Mouse (Mus musculus): ENCODE data around the gene Gp1bb.

The Gp1bb gene

DNA sequence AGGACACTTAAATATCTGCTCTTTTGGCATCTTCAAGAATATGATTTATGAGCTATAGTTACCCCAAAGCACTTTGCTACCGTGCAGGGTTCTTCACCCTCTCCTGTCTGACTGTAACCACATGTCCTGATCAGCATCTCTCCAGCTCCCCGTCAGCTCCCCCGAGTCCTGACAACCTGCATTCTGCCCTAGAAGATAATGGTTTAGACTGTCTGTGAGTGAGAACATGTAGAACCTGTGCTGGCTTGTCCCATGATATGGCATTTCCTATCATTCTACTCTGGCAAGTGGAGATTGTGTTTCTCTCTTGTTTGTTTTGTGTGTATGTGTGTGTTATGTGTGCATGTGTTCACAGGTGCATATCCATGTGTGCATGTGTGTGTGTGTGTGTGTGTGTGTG lies 24.2 kb downstream of the Gp1bb start:
- no peak for DNase-seq

DNA sequence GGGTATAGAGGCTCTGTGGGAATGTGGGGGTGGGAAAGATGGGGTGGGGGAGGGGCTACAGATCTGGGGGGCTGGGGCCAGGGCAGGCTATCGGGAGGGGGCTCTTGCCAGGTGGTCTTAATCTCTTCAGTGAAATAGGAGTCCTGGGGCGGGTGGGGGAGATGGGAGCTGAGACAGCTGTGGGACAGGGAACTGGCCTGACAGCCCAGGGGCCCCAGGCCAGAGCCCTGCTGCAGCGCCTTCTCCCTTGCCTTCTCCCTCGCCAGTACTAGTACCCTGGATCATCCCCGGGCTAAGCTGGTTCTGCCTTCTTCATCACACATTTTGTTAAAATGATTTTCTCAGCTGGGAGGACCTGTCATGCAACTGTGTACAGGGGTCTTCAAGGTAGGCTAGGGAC lies 25.9 kb downstream of the Gp1bb start:
- no peak for DNase-seq

DNA sequence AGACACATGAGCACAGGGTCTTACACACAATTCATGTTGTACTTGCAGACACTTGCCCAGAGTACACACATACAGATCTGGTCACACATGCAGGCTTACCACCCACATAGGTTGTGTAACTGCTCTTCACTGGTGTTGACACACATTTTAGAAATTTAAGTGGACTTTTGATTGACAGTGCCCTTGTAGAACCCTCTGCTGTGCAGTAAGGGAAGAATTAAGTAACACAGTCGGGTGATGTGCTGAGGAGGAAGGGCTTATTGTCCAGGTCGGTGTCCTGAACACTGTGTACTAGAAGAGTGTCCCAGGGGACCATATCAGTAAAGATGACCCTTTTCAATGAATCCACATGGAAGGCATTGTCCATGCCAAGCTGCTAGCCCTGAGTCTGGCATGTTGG lies 28.3 kb downstream of the Gp1bb start:
- no peak for DNase-seq

DNA sequence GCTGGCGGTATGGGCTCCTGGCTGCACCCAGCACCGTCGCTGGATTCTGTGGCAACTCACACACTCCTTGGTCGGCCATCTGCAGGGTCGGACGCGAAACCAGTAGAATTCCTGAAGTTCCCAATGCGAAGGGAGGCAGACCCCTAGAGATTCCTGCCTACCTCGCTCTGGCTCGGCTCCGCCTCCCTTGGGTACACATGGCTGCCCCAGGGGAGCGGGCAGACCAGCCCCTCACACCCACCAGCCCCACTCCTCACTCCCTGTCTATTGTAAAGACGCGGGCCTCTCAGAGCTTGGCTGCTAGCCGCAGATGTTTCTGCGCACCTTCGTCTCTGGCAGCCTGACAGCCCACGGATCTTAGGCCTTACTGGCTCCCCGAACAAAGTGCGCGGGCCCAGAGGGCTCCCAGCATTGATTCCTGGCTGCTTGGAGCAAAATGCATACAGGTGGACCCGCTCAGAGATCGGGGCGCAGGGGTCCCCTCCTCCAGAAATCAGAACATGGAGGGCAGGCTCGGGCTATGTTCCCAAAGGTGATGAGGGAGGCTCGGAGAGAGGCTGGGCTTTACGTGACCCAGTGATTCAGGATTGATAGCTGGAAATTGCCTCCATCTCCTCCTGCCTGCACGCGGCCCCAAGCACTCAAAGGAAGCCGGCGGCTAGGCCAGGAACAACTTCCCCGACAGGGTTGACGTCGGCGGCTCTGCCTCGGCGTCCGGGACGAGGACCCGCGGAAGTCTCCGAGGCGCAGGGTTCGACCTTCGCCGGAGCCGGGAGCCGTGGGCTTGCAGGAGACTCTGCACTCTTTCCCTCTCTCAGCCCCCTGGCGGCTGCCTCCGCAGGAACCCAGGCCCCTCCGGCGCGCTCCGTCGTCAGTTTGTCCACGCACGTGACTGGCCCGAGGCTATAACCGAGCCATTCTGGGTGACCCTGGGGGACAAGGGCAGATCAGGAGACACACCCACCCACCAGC lies 30.9 kb downstream of the Gp1bb start:
- no peak for DNase-seq

DNA sequence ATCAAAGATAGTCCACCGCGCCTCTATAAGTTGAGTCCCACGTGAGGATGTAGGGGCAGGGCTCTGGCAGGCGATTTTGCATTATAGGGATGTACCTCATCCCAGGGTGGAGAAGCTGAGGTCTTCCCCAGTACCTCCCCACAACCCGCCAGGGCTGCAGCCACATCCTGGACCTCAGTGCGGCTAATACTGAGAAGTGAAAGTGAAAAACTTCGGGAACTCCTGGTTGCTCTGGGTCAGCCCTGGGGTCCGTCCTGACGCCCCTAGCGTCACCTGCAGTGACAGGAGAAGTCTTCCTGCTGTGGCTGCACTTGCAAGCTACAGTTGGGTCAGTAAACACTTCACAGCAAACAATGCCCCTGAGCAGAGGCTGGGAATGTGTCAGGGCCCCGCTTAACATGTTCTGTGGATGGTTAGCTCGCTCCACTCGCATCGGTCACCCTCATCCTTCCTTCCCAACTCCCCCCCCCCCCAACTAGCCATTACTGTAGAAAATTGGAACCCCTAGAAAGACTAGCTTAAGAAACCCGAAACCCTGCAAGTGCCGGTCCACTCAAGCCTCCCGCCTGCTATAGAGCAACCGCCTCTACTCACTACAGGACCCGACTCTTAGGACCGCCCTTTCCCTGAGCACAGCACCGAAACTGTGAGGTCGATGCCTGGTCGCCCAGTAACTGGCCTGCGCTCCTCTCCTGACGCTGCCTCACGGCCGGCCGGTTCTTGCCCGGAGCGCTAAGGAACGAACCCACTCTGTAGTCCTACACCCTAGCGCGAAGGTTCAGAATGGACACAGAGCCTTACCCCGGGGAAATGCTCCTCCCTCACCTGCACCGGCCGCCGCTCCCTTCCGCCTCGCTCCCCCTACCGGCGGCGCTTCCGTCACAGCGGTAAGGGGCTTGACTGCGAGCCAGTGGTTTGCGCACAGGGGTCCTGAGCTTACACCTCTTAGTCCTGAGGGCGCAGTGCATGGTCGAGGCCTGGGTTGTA lies 32.1 kb downstream of the Gp1bb start, which contains the start of gene Tbx1:
Gene Tbx1 (minus strand): TSS at position 868 of the 987 bp plus-strand sequence.
- no peak for DNase-seq

DNA sequence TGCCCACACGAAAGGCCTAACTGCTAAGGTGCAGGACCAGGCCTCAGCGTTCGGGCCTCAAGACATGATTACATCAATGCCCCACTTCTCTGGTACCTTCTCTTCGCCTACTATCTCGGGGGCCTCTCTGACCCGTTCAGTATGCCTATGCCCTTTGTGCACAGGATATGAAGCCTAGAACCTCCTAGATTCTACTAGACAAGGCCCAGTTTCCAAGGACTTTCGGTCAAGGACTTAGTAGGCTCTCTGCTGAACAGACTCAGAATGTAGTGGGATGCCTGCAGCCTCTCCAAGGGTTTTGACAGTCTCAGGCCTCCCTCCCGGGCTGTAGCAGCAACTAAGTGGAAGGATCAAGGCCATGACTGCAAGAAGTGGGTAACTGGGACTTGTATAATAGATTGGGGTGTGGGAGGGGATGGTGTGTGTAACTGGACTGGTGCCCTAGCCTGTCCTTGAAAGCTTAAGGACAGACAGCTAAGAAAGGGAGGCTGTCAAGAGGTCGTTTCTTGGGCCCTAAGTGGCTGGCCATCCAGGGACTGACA lies 33.1 kb downstream of the Gp1bb start:
- DNase-seq, result no peak

DNA sequence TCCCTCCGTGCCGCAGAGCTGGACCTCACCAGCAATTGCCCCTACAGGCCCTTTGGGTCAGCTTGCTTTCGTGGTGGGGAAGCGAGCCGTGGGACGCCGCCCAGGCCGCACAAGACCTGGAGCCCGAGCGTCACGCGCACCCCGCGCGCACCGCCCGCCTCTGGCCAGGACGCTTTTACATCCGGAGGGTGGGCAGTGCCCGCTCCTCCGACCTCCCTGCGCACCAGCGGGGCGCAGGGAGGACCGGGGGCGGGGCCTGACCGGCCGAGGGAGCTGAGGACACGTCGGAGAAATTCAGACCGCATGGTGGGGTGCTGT lies 33.5 kb downstream of the Gp1bb start:
- DNase-seq, result no peak

DNA sequence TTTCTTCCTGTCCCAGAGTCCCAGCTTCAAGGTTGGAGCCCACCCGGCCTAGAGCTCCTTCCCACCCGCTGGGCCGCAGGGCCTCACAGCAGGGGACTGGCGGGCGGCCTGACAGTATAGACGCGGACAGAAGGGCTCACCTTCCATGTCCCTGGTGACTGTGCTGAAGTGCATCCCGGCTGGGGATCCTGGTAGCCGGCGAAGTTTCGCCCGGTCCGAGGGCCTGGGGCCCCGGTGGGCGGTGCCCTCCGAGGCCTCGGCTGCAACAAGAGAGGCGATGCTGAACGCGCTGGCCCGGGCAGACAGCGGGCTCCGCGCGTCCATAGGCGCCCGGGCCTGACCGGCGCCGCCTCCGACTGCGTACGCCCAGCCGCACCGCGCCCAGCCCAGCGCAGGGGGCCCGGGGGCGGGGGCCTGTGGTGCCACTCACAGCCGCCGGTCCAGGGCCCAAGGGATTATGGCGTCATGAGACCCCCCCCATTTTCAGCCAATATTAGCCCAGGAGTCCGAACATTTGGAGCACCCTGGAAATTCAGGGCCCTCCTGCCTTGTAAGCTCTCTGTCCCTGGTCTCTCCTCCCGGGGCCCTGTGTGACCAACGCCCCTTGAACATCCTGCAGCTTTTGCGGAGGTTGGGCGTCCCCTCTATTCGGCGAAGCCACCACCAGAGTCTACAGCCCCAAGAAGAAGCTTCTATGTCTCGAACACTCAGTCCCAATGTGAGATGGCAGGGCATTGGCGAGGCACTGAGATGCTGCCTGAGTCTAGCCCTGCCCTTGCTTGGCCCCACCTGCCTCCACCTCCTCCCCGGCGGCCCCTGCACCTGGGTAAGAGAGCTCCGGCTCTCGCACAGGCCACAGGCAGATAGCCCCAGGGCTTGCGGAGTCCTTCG lies 34.1 kb downstream of the Gp1bb start:
- DNase-seq, result no peak

DNA sequence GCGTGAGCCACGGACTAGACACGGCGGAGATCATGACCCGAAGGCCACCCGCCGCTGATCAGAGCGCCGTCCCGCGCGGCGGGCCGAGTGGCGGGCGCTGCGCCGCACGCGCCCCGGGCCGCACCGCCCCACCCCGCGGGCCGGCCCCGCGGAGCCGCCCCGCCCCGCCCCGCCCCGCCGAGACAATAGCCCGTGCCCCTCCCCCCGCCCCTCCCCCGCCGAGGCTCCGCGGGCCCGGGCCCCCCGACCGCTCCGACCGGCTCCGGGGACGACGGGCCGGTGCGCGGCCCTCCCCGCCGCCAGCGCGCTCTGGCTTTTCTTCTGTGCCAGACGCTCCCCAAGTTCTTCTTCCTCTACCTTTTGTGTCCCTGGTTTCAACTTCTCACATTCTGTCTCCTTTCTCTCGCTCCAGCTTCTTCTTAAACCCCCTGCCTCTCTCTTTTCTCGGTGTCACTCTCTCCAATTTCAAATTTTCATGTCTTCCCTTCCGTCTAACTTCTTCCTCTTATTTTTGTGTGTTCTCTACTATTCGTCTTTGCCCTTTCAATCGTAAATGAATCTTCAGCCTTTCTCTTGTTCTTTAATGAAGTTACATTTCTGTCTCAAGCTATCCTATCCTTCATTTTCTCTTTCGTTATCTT lies 35.2 kb downstream of the Gp1bb start:
- DNase-seq, result no peak

DNA sequence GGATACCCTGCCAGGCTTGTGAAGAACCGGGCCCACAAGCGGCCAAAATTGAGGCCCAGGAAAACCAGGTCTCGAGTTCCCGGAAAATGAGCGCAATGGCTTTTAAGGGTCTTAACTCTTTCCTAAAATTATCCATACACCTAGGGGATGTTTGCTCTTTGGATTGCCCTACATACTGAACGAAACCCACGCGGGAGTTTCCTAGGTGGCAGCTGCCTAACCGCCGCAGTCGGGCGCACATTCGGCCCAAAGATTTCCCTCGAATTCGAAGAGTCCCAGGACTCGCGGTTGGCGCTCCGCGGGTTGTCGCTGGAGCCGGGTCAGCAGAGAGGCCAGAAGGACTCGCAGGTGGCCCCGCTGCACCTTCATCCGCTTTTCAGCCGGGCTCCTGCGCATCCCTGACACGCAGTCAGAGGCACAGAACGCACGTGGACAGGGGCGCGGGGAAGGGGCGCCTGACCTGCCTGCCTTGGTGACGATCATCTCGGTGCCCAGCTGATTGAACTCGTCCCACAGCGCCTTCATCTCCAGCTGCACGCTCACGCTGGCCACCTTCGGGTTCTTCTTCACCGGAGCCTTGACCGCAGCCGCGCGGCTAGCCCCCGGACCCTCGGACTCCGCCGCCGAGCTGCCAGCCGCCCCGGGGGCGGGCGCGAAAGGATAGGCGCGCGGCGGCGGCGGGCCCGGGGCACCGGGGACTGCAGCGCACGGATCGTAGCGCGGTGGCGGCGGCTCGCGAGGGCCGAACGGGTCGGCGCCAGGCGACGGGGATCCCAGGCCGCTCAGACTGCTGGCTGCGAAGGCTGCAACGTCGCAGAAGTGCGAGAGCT lies 35.9 kb downstream of the Gp1bb start:
- no peak for DNase-seq

DNA sequence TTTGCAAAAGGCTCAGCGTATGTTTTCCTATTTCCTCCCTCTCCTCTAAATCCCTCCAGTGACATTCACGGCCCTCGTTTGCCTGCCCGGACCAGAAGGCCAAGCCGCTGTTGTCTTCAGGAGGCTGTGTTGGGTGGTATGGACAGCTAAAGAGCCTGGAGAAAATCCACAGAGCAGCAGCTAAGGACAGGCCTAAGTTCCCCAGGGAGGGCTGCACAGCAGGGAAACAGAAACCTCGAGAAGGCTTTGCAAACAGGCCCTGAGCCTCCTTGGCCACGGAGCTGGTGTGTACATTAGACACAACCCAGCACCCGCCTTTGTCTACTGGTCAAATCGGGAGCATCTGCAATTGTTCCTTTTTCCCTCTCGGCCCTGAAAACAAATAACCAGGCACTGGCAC lies 36.5 kb downstream of the Gp1bb start:
- no peak for DNase-seq

DNA sequence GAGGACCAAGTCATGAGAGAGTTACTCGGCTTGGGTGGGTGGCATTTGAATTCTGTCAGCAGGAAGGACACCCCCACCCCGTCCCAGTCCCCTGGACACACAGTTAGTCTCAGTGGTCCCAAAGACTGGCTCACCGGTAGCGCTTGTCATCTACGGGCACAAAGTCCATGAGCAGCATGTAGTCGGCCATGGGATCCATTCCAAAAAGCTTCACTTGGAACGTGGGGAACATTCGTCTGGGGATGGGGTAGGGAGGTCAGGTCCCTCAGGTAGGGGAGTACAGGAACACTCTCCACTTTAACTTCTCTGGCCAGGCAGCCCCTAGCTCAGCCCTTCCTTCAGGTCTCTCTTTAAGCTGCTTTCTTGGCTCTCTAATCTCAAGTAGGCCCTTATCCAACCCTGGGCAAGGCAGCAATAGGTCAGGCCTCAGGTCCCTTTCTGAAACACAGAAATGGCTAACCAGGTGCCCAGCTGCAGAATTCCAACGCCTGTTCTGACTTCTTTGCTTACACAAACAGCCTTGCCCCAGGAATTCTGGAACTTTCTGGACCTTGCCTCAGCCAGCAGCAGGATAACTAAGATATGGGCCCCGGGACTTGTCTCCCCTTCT lies 37.2 kb downstream of the Gp1bb start:
- DNase-seq, result no peak

DNA sequence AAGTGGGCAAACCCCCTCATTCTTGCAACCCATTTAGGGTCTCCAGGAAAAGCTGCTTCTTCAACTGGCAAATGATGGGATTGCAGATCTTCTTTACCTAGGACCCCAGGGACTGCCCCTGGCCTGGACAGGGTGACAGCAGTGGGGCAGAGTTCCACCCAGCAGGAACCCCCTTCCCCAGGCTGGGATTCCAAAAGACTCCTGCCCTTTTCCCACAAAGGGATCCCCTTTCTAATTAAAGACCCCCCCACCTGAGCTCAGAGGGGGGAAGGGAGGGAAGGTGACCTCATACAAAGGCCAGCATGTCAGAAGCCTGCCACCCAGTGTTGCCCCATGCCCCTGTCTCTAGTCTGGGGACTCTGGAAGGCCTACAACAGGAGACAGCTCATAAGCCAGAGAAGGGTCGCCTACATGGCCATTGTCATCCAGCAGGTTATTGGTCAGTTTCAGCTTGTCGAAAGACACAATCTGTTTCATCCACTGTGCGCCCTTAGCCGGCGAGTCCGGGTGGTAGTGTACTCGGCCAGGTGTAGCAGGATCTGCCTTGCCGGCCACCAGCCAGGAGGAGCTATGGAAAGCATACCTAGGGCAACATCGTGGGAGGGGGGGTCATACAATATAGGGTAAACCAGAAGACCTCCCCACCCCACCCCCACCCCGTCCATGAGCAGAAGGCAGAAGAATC lies 38.4 kb downstream of the Gp1bb start:
- DNase-seq, result no peak

DNA sequence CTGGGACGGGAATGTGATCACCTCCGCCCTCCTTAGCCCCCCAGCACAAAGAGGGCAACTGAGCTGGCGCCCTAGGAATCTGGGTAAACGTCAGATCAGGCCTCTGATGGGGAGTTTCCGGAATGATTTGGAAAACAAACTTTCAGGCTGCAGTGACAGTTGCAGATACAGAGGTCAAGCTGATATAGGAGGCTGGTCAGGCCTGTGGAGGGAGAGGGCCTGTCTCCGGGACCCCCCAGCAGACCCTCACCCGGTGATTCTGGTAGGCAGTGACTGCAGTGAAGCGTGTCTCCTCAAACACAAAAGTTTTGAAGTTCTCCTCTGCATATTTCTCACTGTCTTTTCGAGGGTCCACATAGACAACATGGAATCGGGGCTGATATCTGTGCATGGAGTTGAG lies 39.0 kb downstream of the Gp1bb start:
- no peak for DNase-seq

DNA sequence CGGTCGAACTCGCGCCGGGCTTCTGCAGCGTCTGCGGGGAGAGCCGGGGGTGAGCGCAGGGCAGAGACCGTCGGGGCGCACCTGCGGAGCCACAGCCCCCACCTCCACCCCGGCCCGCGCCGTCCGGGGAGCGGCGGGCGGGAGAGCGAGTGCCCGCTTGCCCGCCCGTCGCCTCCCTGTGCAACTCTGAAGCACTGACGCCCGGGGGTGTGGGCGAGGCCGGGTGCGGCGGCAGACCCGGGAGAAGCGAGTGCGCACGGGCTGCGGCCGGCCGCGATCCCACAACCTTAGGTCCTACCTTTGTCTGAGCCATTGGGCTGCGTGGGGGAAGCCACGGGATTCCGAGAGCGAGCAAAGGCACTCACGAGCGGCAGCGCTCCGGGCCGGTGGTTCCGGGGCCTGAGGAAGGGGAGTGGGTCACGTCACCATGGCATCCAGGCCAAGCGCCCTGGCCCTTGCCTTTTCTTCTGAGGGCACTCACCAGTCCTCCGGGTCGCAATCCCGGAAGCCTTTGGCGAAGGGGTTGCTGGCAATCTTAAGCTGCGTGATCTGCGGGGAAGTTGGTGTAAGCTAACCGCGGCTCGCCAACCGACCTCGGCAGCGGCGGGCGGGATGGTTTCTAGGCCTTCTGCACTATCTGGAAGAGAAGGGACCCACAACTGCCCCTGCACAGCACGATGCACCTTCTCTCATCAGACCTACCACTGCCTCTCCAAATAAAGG lies 39.6 kb downstream of the Gp1bb start:
- no peak for DNase-seq

DNA sequence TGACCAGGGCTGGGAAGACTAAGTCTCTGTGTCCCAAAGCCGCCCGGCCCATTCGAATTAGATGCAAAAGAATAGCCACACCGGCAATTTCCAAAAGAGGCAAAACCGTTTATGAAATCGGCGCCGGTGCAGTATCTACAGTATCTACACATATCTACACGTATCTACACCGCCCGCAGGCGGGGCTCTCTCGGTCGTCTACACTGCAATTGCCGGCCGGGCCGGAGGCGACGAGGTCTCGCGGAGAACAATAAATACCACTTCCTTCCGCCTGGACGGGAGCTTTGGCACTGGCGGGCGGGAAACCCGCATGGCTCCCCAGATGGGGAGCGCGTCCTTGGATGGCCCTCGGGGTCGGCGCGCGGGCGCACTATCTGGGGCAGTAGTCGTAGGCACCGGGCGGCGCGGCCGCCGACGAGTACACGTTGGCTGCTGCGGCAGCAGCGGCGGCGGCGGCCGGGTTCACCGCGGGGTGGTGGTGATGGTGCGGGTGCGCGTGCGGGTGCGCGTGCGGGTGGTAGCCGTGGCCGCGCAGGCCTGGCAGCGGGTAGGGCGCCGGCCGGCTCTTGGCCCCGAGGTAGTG lies 40.5 kb downstream of the Gp1bb start:
- no peak for DNase-seq

DNA sequence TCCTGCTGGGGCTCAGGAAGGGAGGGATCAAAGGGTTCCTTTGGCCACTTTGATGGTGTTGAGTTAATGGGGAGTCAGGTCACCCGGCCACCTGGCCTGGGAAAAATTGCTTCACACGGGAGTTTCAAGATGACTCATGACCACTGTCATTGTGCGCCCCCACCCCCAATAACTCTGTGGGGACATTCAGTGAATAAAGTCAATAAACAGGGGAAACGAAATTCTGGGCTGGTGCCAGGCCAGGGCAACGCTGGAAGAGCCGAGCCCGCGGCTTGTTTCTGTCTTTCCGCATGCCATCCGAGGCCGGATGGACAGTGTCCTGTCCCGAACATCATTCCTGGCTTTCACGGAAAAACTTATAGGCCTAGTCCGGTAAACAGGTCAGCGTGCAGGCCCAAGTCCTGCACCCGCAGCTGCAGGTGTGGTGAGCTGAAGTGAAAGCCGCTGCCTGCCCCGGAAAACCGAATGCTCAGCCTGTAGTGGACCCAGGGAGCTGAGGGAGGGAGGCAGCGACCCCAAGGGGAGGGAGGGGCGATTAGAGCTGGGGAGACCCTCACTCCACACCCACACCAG lies 41.1 kb downstream of the Gp1bb start:
- no peak for DNase-seq

DNA sequence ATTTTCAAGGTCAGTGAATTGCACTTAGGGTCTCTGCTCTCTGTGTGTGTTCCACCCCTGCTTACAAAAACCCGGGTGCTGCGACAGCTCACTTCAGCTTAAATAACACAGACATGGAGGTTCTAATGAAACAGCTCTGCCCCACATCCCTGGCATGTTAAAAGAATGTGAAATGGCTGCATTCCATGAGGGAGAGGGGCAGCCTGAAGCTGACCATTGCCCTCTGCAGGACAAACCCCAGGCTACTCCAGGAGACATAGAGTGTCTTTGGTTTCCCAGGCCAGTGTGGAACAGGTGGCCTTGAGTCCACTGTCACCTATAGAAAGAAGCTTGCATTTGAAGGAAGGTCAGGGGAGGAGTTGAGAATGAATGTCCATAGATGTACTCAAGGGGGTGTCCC lies 41.8 kb downstream of the Gp1bb start:
- DNase-seq, result no peak
